Mouse (Mus musculus): ENCODE data around the gene Opa1. TPM values are rescaled to one million over a fixed set of nuclear protein-coding genes. Genes with fewer than 3 reads are reported as not detected.

The Opa1 gene
- polyA plus RNA-seq, 1 experiment from 2014 or later = 43.0 TPM

DNA sequence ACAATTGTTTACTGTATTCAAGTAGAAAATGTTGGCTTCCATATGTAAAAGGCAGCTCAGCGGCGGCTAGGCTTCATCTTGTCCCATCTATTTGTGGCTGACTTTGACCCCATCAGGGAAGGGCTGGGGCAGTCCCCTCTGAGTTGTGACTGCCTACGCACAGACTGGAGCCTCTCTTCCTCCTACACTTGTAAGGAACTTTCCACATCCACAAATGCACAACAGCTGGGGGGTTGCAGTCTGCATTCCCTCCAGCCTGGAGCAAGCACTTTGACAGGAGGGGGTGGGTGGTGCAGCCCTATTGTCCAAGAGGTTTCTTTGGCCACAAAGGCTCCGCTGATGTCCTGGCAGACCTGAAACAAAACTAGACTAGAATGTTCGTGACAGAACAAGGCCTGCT is 100.5 kb downstream of the Opa1 start:
- no peaks in the 10 kb centered on the region for H3K9me3 ChIP-seq (replicated peaks; ENCODE audit: control insufficient read depth, low read length)
- 59% methylated on average over 5 of the region's 5 CpGs for WGBS
- H3K27ac ChIP-seq (ENCODE audit: low read depth, low read length) = no peak overlapping the region
- no peak overlapping the region for H3K4me3 ChIP-seq (ENCODE audit: low read depth, low read length)
- H3K36me3 ChIP-seq (ENCODE audit: control insufficient read depth, insufficient read depth, low read length) = no peaks in the 10 kb centered on the region
- no peak overlapping the region for H3K4me2 ChIP-seq (ENCODE audit: low read length)
- H3K9ac ChIP-seq (ENCODE audit: low read length) = no peak overlapping the region
- no peak for ATAC-seq
- H3K4me1 ChIP-seq (ENCODE audit: control insufficient read depth, insufficient read depth, low read length) = peaks cover 19% of the 10 kb centered on the region
- H3K27me3 ChIP-seq (replicated peaks; ENCODE audit: control insufficient read depth, insufficient read depth, low read length) = no peaks in the 10 kb centered on the region
- DNase-seq (ENCODE audit: low spot score) = no peak

- WGBS = 66% methylated on average over 18 of the region's 18 CpGs
Measured at GRCm38 (mm10) chr16:29680548-29681175, 101.5 kb downstream of the Opa1 start.

DNA sequence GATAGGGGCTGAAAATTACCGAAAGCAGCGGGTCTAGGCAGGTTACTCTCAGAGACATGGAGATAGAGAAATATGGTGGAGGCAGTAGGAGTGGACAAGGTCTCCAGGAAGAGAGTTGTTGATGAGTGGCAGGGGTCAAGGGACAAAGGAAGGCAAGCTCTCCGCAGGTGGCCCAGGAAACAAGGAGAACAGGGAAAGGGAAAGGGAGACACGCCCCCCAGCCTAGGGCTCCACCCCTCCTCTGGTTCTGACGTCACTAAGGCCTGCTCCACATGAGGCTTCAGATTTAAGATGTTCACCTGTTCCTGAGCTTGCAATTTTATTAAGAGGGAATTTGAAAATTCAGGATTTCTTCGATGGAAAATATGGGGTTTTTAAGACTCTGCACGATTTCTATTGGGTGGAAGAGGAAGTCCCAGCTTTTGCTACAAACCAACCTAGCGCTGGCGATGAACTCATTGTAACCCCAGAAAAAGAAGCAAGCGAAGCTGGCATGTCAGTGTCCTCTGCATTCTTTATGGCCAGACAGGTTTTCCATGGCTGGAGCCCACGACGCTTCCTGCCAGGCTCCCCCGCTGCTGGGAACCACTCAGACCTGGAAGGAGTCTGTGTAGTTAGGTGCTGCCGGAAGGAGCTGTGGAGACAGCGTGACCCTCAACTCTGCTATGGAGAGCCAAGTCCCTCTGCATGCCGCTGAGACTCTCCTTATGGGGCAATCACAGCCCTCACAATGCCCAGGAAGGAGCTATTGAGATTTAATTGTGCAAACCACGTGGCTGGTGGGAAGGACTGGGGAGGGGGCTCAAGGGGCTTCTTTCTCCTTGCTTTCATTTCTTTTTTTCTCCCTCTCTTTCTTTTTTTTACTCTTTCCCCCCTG is 103.7 kb downstream of the Opa1 start:
- H3K27me3 ChIP-seq (replicated peaks; ENCODE audit: control insufficient read depth, insufficient read depth, low read length) = no peaks in the 10 kb centered on the region
- H3K36me3 ChIP-seq (ENCODE audit: control insufficient read depth, insufficient read depth, low read length) = no peaks in the 10 kb centered on the region
- 0 out of 2 replicates have a peak overlapping the region, but pooled peaks have one; percentile 23 for H3K27ac ChIP-seq (ENCODE audit: low read depth, low read length)
- H3K4me3 ChIP-seq (ENCODE audit: low read depth, low read length) = peak overlapping the region; percentile 3; the same call in 1 of the 2 replicates
- H3K4me2 ChIP-seq (ENCODE audit: low read length) = peak overlapping the region; percentile 44
- DNase-seq (ENCODE audit: low spot score) = peak; percentile 47
- peak overlapping the region; percentile 46; the same call in 1 of the 2 replicates for H3K9ac ChIP-seq (ENCODE audit: low read length)
- H3K4me1 ChIP-seq (ENCODE audit: control insufficient read depth, insufficient read depth, low read length) = peaks cover 22% of the 10 kb centered on the region
- ATAC-seq = peak; percentile 72
- WGBS = 14% methylated on average over 17 of the region's 17 CpGs
- no peaks in the 10 kb centered on the region for H3K9me3 ChIP-seq (replicated peaks; ENCODE audit: control insufficient read depth, low read length)

More at GRCm38 (mm10) chr16:29680548-29681175, 101.5 kb downstream of the Opa1 start:
- H3K36me3 ChIP-seq (ENCODE audit: control insufficient read depth, insufficient read depth, low read length) = no peaks in the 10 kb centered on the region
- H3K4me3 ChIP-seq (ENCODE audit: low read depth, low read length) = no peak overlapping the region
- H3K27ac ChIP-seq (ENCODE audit: low read depth, low read length) = no peak overlapping the region
- ATAC-seq (no peak), DNase-seq (ENCODE audit: low spot score) (no peak)
- H3K4me2 ChIP-seq (ENCODE audit: low read length) = no peak overlapping the region
- H3K9me3 ChIP-seq (replicated peaks; ENCODE audit: control insufficient read depth, low read length) = no peaks in the 10 kb centered on the region
- no peak overlapping the region for H3K9ac ChIP-seq (ENCODE audit: low read length)
- no peaks in the 10 kb centered on the region for H3K27me3 ChIP-seq (replicated peaks; ENCODE audit: control insufficient read depth, insufficient read depth, low read length)
- H3K4me1 ChIP-seq (ENCODE audit: control insufficient read depth, insufficient read depth, low read length) = peaks cover 19% of the 10 kb centered on the region

- H3K4me1 ChIP-seq (ENCODE audit: control insufficient read depth, insufficient read depth, low read length) = peaks cover 28% of the 10 kb centered on the region
- H3K27ac ChIP-seq (ENCODE audit: low read depth, low read length) = no peak overlapping the region
- no peaks in the 10 kb centered on the region for H3K27me3 ChIP-seq (replicated peaks; ENCODE audit: control insufficient read depth, insufficient read depth, low read length)
- peak overlapping the region; percentile 50; the same call in 1 of the 2 replicates for H3K9ac ChIP-seq (ENCODE audit: low read length)
- peak overlapping the region; percentile 44 for H3K4me2 ChIP-seq (ENCODE audit: low read length)
- WGBS = 3% methylated on average over 12 of the region's 12 CpGs
- DNase-seq (ENCODE audit: low spot score) (peak; percentile 66), ATAC-seq (peak; percentile 61)
- H3K4me3 ChIP-seq (ENCODE audit: low read depth, low read length) = no peak overlapping the region
- no peaks in the 10 kb centered on the region for H3K36me3 ChIP-seq (ENCODE audit: control insufficient read depth, insufficient read depth, low read length)
- H3K9me3 ChIP-seq (replicated peaks; ENCODE audit: control insufficient read depth, low read length) = no peaks in the 10 kb centered on the region
Measured at GRCm38 (mm10) chr16:29683563-29683962, 104.4 kb downstream of the Opa1 start.

GRCm38 (mm10) chr16:29684111-29684510 is 105.0 kb downstream of the Opa1 start:
- no peak for ATAC-seq
- H3K27me3 ChIP-seq (replicated peaks; ENCODE audit: control insufficient read depth, insufficient read depth, low read length) = no peaks in the 10 kb centered on the region
- no peak overlapping the region; the same call in 1 of the 2 replicates for H3K4me2 ChIP-seq (ENCODE audit: low read length)
- no peak overlapping the region for H3K27ac ChIP-seq (ENCODE audit: low read depth, low read length)
- DNase-seq (ENCODE audit: low spot score) = no peak
- H3K4me3 ChIP-seq (ENCODE audit: low read depth, low read length) = no peak overlapping the region
- H3K36me3 ChIP-seq (ENCODE audit: control insufficient read depth, insufficient read depth, low read length) = no peaks in the 10 kb centered on the region
- no peak overlapping the region for H3K9ac ChIP-seq (ENCODE audit: low read length)
- 46% methylated on average over 2 of the region's 2 CpGs for WGBS
- peaks cover 28% of the 10 kb centered on the region for H3K4me1 ChIP-seq (ENCODE audit: control insufficient read depth, insufficient read depth, low read length)
- no peaks in the 10 kb centered on the region for H3K9me3 ChIP-seq (replicated peaks; ENCODE audit: control insufficient read depth, low read length)

GRCm38 (mm10) chr16:29684641-29685040 is 105.5 kb downstream of the Opa1 start:
- 99% methylated on average over 2 of the region's 2 CpGs for WGBS
- DNase-seq (ENCODE audit: low spot score) = no peak
- Histone ChIP-seq H3K27ac (ENCODE audit: low read depth, low read length) (no peak overlapping the region), H3K4me1 (ENCODE audit: control insufficient read depth, insufficient read depth, low read length) (peaks cover 28% of the 10 kb centered on the region), H3K27me3 (replicated peaks; ENCODE audit: control insufficient read depth, insufficient read depth, low read length) (no peaks in the 10 kb centered on the region), H3K4me3 (ENCODE audit: low read depth, low read length) (no peak overlapping the region), H3K4me2 (ENCODE audit: low read length) (no peak overlapping the region), H3K9me3 (replicated peaks; ENCODE audit: control insufficient read depth, low read length) (no peaks in the 10 kb centered on the region), H3K9ac (ENCODE audit: low read length) (no peak overlapping the region), H3K36me3 (ENCODE audit: control insufficient read depth, insufficient read depth, low read length) (no peaks in the 10 kb centered on the region)
- ATAC-seq = no peak

DNA sequence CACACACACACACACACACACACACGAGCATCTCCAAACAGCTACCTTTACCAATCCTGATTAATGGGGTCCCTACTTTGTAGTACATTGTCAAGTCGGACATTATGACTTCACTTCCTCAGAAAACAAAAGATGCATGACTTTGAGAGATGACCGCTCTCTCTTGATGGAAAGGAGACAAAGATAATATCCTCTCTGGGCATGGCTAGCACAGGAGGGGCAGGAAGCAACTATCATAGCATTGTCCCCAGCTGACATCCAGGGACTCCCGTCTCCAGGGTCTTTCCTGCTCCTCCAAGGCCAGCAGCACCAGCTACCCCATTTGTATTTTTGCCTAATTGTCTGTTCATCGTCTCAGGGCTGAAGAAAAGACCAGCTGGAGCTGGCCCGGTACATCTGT is 107.0 kb downstream of the Opa1 start:
- Histone ChIP-seq H3K4me2 (ENCODE audit: low read length) (no peak overlapping the region), H3K27ac (ENCODE audit: low read depth, low read length) (no peak overlapping the region), H3K4me3 (ENCODE audit: low read depth, low read length) (no peak overlapping the region), H3K27me3 (replicated peaks; ENCODE audit: control insufficient read depth, insufficient read depth, low read length) (no peaks in the 10 kb centered on the region), H3K4me1 (ENCODE audit: control insufficient read depth, insufficient read depth, low read length) (peaks cover 28% of the 10 kb centered on the region), H3K9ac (ENCODE audit: low read length) (no peak overlapping the region), H3K36me3 (ENCODE audit: control insufficient read depth, insufficient read depth, low read length) (no peaks in the 10 kb centered on the region), H3K9me3 (replicated peaks; ENCODE audit: control insufficient read depth, low read length) (no peaks in the 10 kb centered on the region)
- WGBS = 67% methylated on average over 6 of the region's 6 CpGs
- ATAC-seq (no peak), DNase-seq (ENCODE audit: low spot score) (no peak)

- no peak overlapping the region for H3K4me3 ChIP-seq (ENCODE audit: low read depth, low read length)
- no peaks in the 10 kb centered on the region for H3K9me3 ChIP-seq (replicated peaks; ENCODE audit: control insufficient read depth, low read length)
- no peaks in the 10 kb centered on the region for H3K27me3 ChIP-seq (replicated peaks; ENCODE audit: control insufficient read depth, insufficient read depth, low read length)
- no peak overlapping the region for H3K4me2 ChIP-seq (ENCODE audit: low read length)
- WGBS = 19% methylated on average over 17 of the region's 17 CpGs
- peak; percentile 30; the same call in 1 of the 2 replicates for ATAC-seq
- no peak overlapping the region for H3K27ac ChIP-seq (ENCODE audit: low read depth, low read length)
- no peaks in the 10 kb centered on the region for H3K36me3 ChIP-seq (ENCODE audit: control insufficient read depth, insufficient read depth, low read length)
- H3K4me1 ChIP-seq (ENCODE audit: control insufficient read depth, insufficient read depth, low read length) = peaks cover 18% of the 10 kb centered on the region
- no peak overlapping the region for H3K9ac ChIP-seq (ENCODE audit: low read length)
- DNase-seq (ENCODE audit: low spot score) = no peak
Measured at GRCm38 (mm10) chr16:29687987-29688885, 109.1 kb downstream of the Opa1 start.

Measured in forebrain, embryonic 14.5 days (tissue).